20 mouse cellular contexts compared by ENCODE assay signal in the genomic region with DNA sequence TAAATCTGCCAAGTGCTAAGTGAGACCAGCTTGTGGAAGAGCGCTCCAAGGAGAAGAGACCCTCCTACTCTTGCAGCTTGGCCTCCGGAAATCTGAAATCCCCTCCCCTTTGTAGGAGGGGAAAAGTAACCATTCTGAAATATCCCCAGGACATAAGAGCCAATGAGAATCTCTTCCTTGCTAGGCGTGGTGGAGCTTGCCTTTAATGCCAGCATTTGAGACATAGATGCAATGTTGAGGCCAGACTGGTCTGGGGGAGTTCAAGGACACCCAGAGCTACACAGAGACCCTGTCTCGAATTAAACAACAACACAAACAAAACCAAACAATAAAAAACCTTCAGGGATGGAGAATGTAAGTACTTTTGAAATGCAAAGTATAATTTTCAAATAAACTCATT. TPM values are rescaled to one million over a fixed set of nuclear protein-coding genes. Genes with fewer than 3 reads are reported as not detected.
A peak's percentile ranks its signal among the peaks of the same experiment; 100 is the strongest.
DNase-seq lines count a peak whose midpoint lies in the region; TF ChIP-seq lines count a peak whose summit lies in the region.
"Had no signal": no experiment of that assay in that cellular context is flagged by ENCODE, and none has a peak within 500 bp of the region (broad histone marks: within the 10 kb centered on the region; RNA-seq: fewer than 3 reads in every experiment).

Gja6 (minus strand) TSS at position 101 of the 400 bp plus-strand sequence.

- H3K4me1 ChIP-seq in cortical plate, adult 2 months (ENCODE audit: control insufficient read depth, insufficient read depth, low read length), result peaks cover 4% of the 10 kb centered on the region; the same call in 1 of the 2 replicates
- no peaks in the 10 kb centered on the region for H3K4me1 ChIP-seq in olfactory bulb, adult 2 months (ENCODE audit: control insufficient read depth, insufficient read depth, low read length)
- H3K4me1 ChIP-seq: embryonic facial prominence, embryonic 13.5 days; embryonic facial prominence, embryonic 15.5 days; forebrain, embryonic 10.5 days; forebrain, embryonic 12.5 days had no signal

- peak; percentile 1 for DNase-seq in R1 (ENCODE audit: low read depth, low spot score)
- DNase-seq in adrenal gland, adult (ENCODE audit: inconsistent age in 2 of 2, low spot score in 1 of 2), result no peak
- DNase-seq in adrenal gland, postnatal 25 days, result no peak
- DNase-seq: adrenal gland, adult 2 months; adrenal gland, postnatal 10 days; adrenal gland, postnatal 36 days; cerebellum, adult 11-12 months; cerebellum, adult 2 months; cerebellum, adult 9-10 months; cerebellum, postnatal 10 days; cerebellum, postnatal 25 days; embryo, embryonic 11 days had no signal

- no peak within 1 kb of the TSS for H3K4me3 ChIP-seq in cortical plate, adult 2 months (ENCODE audit: insufficient read depth, low read length)
- H3K4me3 ChIP-seq in olfactory bulb, adult 2 months (ENCODE audit: insufficient read depth, low read depth, low read length), result no peak within 1 kb of the TSS
- H3K4me3 ChIP-seq: embryonic facial prominence, embryonic 13.5 days; embryonic facial prominence, embryonic 15.5 days; erythroblast, embryonic 14.5 days; forebrain, embryonic 10.5 days; forebrain, embryonic 12.5 days had no signal

- TF ChIP-seq CTCF in cortical plate, adult 2 months (IDR thresholded peaks at IDR 0.05; ENCODE audit: extremely low read depth, insufficient read depth, low read length), result no peak
- TF ChIP-seq CTCF in olfactory bulb, adult 2 months (IDR thresholded peaks at IDR 0.05; ENCODE audit: insufficient read depth, low read depth, low read length), result no peak

- H3K27ac ChIP-seq in cortical plate, adult 2 months (ENCODE audit: insufficient read depth, low read length), result peak within 1 kb of the TSS; percentile 81
- H3K27ac ChIP-seq in olfactory bulb, adult 2 months (ENCODE audit: insufficient read depth, low read depth, low read length), result 0 out of 2 replicates have a peak within 1 kb of the TSS, but pooled peaks have one; percentile 37
- H3K27ac ChIP-seq: embryonic facial prominence, embryonic 13.5 days; embryonic facial prominence, embryonic 15.5 days; forebrain, embryonic 10.5 days; forebrain, embryonic 12.5 days had no signal

- 70% methylated on average over 4 of the region's 4 CpGs for WGBS in olfactory bulb, adult 2 months

- no peak for TF ChIP-seq POLR2A in cortical plate, adult 2 months (IDR thresholded peaks at IDR 0.05; ENCODE audit: extremely low read depth, insufficient read depth, low read length)
- no peak for TF ChIP-seq POLR2A in olfactory bulb, adult 2 months (IDR thresholded peaks at IDR 0.05; ENCODE audit: insufficient read depth, low read depth, low read length)

RNA-seq across cellular contexts. Expression of gene Gja6, which starts in this region (rescaled TPM):
- polyA plus RNA-seq in cortical plate, adult 2 months (2012; rRNA removed), result 0.95 and 1.2 TPM in 2 replicates
- polyA plus RNA-seq in olfactory bulb, adult 2 months (2012; ENCODE audit: insufficient read depth, insufficient read length, low replicate concordance, missing spikeins), result not detected in 2 replicates
- 0.76 and 0.82 TPM in 2 replicates for total RNA-seq in adrenal gland, postnatal 25 days (2021)
- polyA plus RNA-seq: activated CD4-positive, CD25-positive, alpha-beta regulatory T cell, adult 4 months; adrenal gland, adult 2 months; erythroblast, embryonic 14.5 days had no signal
